Mouse (Mus musculus): ENCODE measurements at regions not wholly inside any gene's neighbourhood (a gene's known extent, or its start where the extent isn't known, plus 50 kb on each side); places are given as distances from the start of the nearest gene placed in this dataset.
A peak's percentile ranks its signal among the peaks of the same experiment; 100 is the strongest.
"Not testable (repeated sequence)": the region's sequence is repeated elsewhere in the genome, so short reads cannot be mapped to it uniquely, and the experiment has no call there.

GRCm38 (mm10) chr5:81878563-81878962 lies 858.6 kb downstream of the Adgrl3 start:
- no peak for DNase-seq

GRCm38 (mm10) chr5:81893358-81893757 lies 873.4 kb downstream of the Adgrl3 start:
- DNase-seq, result no peak

DNA sequence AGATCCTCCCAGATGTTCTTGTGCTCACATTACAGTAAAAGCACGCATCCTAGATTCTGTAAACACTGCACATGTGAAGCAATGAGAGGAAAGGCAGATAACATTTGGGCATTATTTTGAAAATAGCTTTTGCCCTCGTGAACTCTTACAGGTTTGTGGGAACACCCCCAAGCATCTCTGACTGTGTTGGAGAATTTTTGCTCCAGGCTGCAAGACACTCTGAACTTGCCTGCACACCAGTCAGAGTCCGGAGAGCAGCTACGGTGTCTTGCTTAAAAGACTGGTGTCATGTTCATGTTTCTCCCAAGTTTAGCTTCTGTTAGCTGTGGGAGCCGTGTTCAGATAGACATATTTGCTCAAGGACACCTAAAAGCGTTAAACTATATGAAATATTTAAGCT lies 889.4 kb downstream of the Adgrl3 start:
- DNase-seq, result no peak

DNA sequence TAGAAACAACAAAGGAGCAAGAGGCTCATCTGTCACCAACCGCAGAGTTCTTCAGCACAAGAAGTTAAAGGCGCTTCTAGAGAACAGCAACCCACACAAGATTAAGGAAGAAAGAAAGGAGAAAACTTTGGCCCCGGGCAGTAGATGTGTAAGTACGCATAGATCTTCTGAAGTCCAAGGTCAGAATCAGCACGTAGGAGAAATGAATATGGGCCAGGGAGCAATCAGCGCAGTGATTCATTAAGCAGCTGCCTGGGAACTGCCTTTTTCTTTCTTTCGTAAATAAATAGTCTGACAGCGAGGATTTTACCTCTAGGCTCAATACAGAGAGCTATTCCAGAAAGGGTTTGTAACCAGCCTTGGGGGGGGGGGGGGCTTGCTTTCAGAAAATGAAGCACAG lies 890.0 kb downstream of the Adgrl3 start:
- no peak for DNase-seq

DNA sequence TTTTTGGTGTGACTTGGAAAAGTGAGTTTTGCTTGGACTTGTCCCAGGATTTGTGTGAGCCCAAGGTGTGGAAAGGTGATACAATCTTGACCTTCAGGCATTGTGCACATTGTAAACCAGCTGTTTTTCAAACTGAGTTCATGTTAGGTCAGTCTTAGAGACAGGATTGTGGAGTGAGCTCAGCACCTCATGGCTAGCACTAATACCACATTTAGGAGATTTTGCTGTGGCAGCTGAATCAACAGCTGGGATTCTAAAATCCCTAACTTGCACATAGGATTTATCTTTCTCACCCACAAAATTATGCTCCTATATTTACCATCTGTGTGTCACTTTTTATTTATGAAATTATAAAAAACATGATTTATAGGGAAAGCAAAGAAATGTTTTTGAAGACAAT lies 896.7 kb downstream of the Adgrl3 start:
- no peak for DNase-seq

- DNase-seq, result no peak
These were observed 920.9 kb downstream of the Adgrl3 start for GRCm38 (mm10) chr5:81940798-81941197.

GRCm38 (mm10) chr5:81969685-81970524 lies 950.0 kb downstream of the Adgrl3 start:
- no peak for DNase-seq

- DNase-seq, result no peak
These were observed 950.6 kb downstream of the Adgrl3 start for GRCm38 (mm10) chr5:81970525-81971011.

DNA sequence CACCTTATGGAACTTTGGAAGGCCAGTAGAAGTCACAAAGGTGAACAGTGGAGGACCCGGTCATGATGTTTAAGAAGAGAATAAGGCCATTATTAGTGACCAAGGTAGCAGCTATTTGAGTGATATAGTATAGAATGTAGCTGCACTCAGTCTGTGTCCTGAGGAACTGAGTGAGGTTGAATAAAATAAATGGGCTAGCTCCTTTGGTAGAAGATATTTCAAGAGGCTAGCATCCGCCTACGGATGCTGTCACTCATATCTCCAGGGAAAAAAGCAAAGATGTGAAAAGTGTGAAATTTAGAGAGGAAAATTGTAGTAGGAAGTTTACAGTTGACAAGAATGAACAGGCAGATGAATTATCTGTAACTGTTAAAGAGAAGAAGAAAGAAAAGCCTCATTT lies 956.6 kb downstream of the Adgrl3 start:
- DNase-seq, result no peak

GRCm38 (mm10) chr5:81983351-81983750 lies 963.4 kb downstream of the Adgrl3 start:
- DNase-seq, result no peak

DNA sequence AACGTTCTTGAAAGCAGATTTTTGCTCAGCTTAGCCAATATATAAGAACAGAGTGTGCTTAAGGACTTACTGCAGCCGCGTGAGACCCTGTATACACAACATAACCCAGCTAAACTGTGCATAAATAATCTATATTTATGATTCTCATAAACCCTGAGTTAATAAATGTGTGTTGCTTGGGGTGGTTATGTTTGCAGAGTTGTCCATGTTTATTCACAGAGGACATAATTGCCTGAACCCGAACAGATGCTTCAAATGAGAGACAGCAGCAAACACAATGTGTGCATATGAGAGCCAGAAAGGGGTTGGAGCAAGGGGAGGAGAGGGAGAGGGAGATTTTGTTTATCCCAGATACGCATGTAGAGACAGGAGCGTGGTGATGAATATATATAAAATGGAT lies 968.1 kb downstream of the Adgrl3 start:
- no peak for DNase-seq

DNA sequence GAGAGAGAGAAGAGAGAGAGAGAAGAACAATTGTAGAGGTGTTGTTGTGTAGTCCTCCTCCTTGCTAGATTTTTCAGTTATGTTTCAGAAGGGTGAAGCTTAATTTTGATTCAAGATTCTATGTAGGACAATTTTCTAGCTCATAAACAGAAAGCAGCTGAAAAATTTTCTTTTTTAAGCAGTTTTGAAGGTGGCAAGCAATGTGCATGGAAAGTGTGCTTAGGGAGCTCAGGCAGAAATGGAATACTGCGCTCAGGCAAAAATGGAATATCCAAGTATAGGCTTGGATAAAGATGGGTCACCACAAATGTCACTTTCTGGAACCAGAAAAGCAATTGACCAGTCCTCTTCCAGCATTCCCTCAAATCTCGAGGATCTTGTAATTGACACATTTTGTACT lies 988.0 kb downstream of the Adgrl3 start:
- no peak for DNase-seq

DNA sequence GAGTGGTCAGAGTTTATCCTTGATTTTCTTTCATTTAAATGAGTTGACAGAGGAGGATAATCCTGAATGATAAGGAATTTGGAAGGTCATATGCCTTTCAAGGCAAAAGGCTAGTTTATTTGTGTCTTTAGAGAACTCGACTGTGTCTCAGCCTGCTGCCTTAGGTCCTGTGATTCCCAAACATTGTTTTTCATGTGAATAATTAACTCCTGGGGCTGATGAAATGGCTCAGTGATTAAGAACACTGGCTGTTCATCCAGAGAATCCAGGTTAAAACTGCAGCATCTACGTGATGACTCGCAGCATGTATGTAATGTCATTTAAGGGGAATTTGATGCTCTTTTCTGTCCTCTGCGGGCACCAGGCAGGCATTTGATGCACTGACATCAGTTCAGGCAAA lies 1004.2 kb downstream of the Adgrl3 start:
- no peak for DNase-seq

- peak; percentile 35 to 50 for DNase-seq
These were observed 1014.8 kb downstream of the Adgrl3 start for GRCm38 (mm10) chr5:82034776-82035175.

- no peak for DNase-seq
These were observed 1026.2 kb downstream of the Adgrl3 start for GRCm38 (mm10) chr5:82046106-82046505.

- DNase-seq, result no peak
These were observed 1039.3 kb downstream of the Adgrl3 start for GRCm38 (mm10) chr5:82059108-82059838.

DNA sequence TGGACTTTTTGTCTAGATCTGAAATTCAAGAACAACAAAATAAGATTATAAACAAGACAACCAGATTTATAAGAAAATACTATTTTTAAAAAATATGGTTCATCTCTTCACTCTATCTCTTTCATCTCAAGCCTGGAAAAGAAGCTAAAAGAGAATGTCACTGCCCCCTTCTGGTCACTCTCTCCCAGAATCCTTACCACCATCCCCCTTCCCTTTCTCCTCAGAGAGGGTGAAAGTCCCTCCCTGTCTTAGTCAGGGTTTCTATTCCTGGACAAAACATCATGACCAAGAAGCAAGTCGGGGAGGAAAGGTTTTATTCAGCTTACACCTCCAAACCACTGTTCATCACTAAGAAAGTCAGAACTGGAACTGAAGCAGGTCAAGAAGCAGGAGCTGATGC lies 1040.7 kb downstream of the Adgrl3 start:
- DNase-seq, result peak; percentile 35 to 46

- DNase-seq, result not testable (repeated sequence)
These were observed 1049.3 kb downstream of the Adgrl3 start for GRCm38 (mm10) chr5:82069221-82069620.

- DNase-seq, result no peak
These were observed 1069.5 kb downstream of the Adgrl3 start for GRCm38 (mm10) chr5:82089401-82089800.

- DNase-seq, result no peak
These were observed 1083.3 kb downstream of the Adgrl3 start for GRCm38 (mm10) chr5:82103056-82103807.

- no peak for DNase-seq
These were observed 1083.9 kb downstream of the Adgrl3 start for GRCm38 (mm10) chr5:82103857-82104256.

- DNase-seq, result no peak
These were observed 1106.1 kb downstream of the Adgrl3 start for GRCm38 (mm10) chr5:82125921-82126459.

- no peak for DNase-seq
These were observed 1122.1 kb downstream of the Adgrl3 start for GRCm38 (mm10) chr5:82142063-82142462.
